Mouse (Mus musculus) mature B cell (primary cell): ENCODE measurements around the gene Kcnmb1.

ENCODE experiments used
- in situ Hi-C: fragments of 300-500 bp; cut with MboI; formaldehyde crosslinking; loops from 2 replicates; pipeline ENCODE4 v1.14.3; 2019

Kcnmb1 gene

GRCm38 (mm10) chr11:33944067-33944785, 18.6 kb upstream of the Kcnmb1 start:
- in situ Hi-C loops: no loop called here

- in situ Hi-C loops: no loop called here
Observed at GRCm38 (mm10) chr11:33944786-33945328, 18.0 kb upstream of the Kcnmb1 start.

- in situ Hi-C loops: no loop called here
Observed at GRCm38 (mm10) chr11:33946501-33946900, 16.3 kb upstream of the Kcnmb1 start.

GRCm38 (mm10) chr11:33951155-33951554, 11.7 kb upstream of the Kcnmb1 start:
- in situ Hi-C loops: loop anchor here (25.0 kb wide), 1 partner anchor 261 kb away; the partner anchor contains the start of gene Foxi1

GRCm38 (mm10) chr11:33951684-33952625, 10.9 kb upstream of the Kcnmb1 start:
- in situ Hi-C loops: loop anchor here (25.0 kb wide), 1 partner anchor 260 kb away; the partner anchor contains the start of gene Foxi1

- in situ Hi-C loops: loop anchor here (25.0 kb wide), 1 partner anchor 256 kb away; the partner anchor contains the start of gene Foxi1
Observed at GRCm38 (mm10) chr11:33955982-33956381, 6.8 kb upstream of the Kcnmb1 start.

- in situ Hi-C loops: loop anchor here (25.0 kb wide), 1 partner anchor 256 kb away; the partner anchor contains the start of gene Foxi1
Observed at GRCm38 (mm10) chr11:33956623-33957022, 6.2 kb upstream of the Kcnmb1 start.

GRCm38 (mm10) chr11:33957595-33957994, 5.2 kb upstream of the Kcnmb1 start:
- in situ Hi-C loops: loop anchor here (25.0 kb wide), 1 partner anchor 255 kb away; the partner anchor contains the start of gene Foxi1

GRCm38 (mm10) chr11:33958713-33959112, 4.1 kb upstream of the Kcnmb1 start:
- in situ Hi-C loops: loop anchor here (25.0 kb wide), 1 partner anchor 254 kb away; the partner anchor contains the start of gene Foxi1

- in situ Hi-C loops: loop anchor here (25.0 kb wide), 1 partner anchor 250 kb away; the partner anchor contains the start of gene Foxi1
Observed at GRCm38 (mm10) chr11:33962178-33962577, 635 bp upstream of the Kcnmb1 start.

GRCm38 (mm10) chr11:33965380-33965779, 2.6 kb downstream of the Kcnmb1 start:
- in situ Hi-C loops: loop anchor here (25.0 kb wide), 1 partner anchor 247 kb away; the partner anchor contains the start of gene Foxi1

- in situ Hi-C loops: loop anchor here (25.0 kb wide), 1 partner anchor 245 kb away; the partner anchor contains the start of gene Foxi1
Observed at GRCm38 (mm10) chr11:33967708-33968107, 4.9 kb downstream of the Kcnmb1 start.

- in situ Hi-C loops: loop anchor here (25.0 kb wide), 1 partner anchor 243 kb away; the partner anchor contains the start of gene Foxi1
Observed at GRCm38 (mm10) chr11:33969199-33969598, 6.4 kb downstream of the Kcnmb1 start.

- in situ Hi-C loops: loop anchor here (25.0 kb wide), 1 partner anchor 240 kb away; the partner anchor contains the start of gene Foxi1
Observed at GRCm38 (mm10) chr11:33972114-33972513, 9.3 kb downstream of the Kcnmb1 start.

GRCm38 (mm10) chr11:33974341-33975040, 11.7 kb downstream of the Kcnmb1 start:
- in situ Hi-C loops: loop anchor here (25.0 kb wide), 1 partner anchor 238 kb away; the partner anchor contains the start of gene Foxi1

- in situ Hi-C loops: no loop called here
Observed at GRCm38 (mm10) chr11:33975121-33975520, 12.3 kb downstream of the Kcnmb1 start.

GRCm38 (mm10) chr11:33980146-33980545, 17.3 kb downstream of the Kcnmb1 start:
- in situ Hi-C loops: no loop called here

- in situ Hi-C loops: no loop called here
Observed at GRCm38 (mm10) chr11:33986525-33986924, 23.7 kb downstream of the Kcnmb1 start.

- in situ Hi-C loops: no loop called here
Observed at GRCm38 (mm10) chr11:33990002-33990401, 27.2 kb downstream of the Kcnmb1 start.

- in situ Hi-C loops: no loop called here
Observed at GRCm38 (mm10) chr11:33992938-33993337, 30.1 kb downstream of the Kcnmb1 start, which contains the start of gene Kcnip1. Gene Kcnip1 (minus strand): TSS chr11:33993152.

GRCm38 (mm10) chr11:33993496-33993895, 30.7 kb downstream of the Kcnmb1 start:
- in situ Hi-C loops: no loop called here
